Mouse (Mus musculus) heart, embryonic 14.5 days (tissue): ENCODE measurements at regions not wholly inside any gene's neighbourhood (a gene's known extent, or its start where the extent isn't known, plus 50 kb on each side); places are given as distances from the start of the nearest gene placed in this dataset.

Experiments used
- ATAC-seq: fragments of 200-750 bp; cut with Nextera tagmentation; 2 replicates; pipeline ENCODE4 v1.8.0; 2017; ENCODE audit warnings: low read depth, moderate TSS enrichment; ENCODE audit not compliant: insufficient number of reproducible peaks, insufficient read depth, low FRiP score
- H3K27ac ChIP-seq, 2 experiments: fragments of 200-500 bp in 1 of 2; fragments of 300-500 bp in 1 of 2; sonication (generic) in 1 of 2; replicated peaks in 1 of 2; 2 replicates each; pipeline ENCODE4 v1.5.1; 2012 to 2014; ENCODE audit warnings: low read depth in 2 of 2, low read length in 2 of 2, control low read depth in 1 of 2, mild to moderate bottlenecking in 1 of 2, mixed read lengths in 1 of 2; ENCODE audit not compliant: control insufficient read depth in 1 of 2, insufficient read depth in 1 of 2
- H3K27me3 ChIP-seq: fragments of 300-500 bp; sonication (generic); 2 replicates; pipeline ENCODE4 v1.6.1; 2014; ENCODE audit warnings: mild to moderate bottlenecking, low read length, control low read depth; ENCODE audit not compliant: control insufficient read depth, insufficient read depth
- H3K36me3 ChIP-seq: fragments of 300-500 bp; sonication (generic); 2 replicates; pipeline ENCODE4 v1.6.1; 2014; ENCODE audit warnings: mild to moderate bottlenecking, control low read depth, low read length, mixed read lengths; ENCODE audit not compliant: control insufficient read depth, insufficient read depth
- H3K4me1 ChIP-seq, 2 experiments: fragments of 200-500 bp in 1 of 2; fragments of 300-500 bp in 1 of 2; sonication (generic) in 1 of 2; 2 replicates each; pipeline ENCODE4 v1.6.1; 2012 to 2014; ENCODE audit warnings: low read length in 2 of 2, control low read depth in 1 of 2, mixed read lengths in 1 of 2; ENCODE audit not compliant: control insufficient read depth in 2 of 2, insufficient read depth in 2 of 2
- H3K4me2 ChIP-seq: fragments of 300-500 bp; sonication (generic); 2 replicates; pipeline ENCODE4 v1.6.1; 2014; ENCODE audit warnings: mild to moderate bottlenecking, low read length
- H3K4me3 ChIP-seq, 2 experiments: fragments of 200-500 bp in 1 of 2; fragments of 300-500 bp in 1 of 2; sonication (generic) in 1 of 2; 2 replicates each; pipeline ENCODE4 v1.5.1; 2012 to 2014; ENCODE audit warnings: low read length in 2 of 2, mild to moderate bottlenecking in 2 of 2, control low read depth in 1 of 2, low read depth in 1 of 2, moderate library complexity in 1 of 2; ENCODE audit not compliant: control insufficient read depth in 1 of 2, insufficient read depth in 1 of 2
- H3K9ac ChIP-seq: fragments of 300-500 bp; sonication (generic); 2 replicates; pipeline ENCODE4 v1.6.1; 2014; ENCODE audit warnings: mild to moderate bottlenecking, low read length
- H3K9me3 ChIP-seq: fragments of 300-500 bp; sonication (generic); 2 replicates; pipeline ENCODE4 v1.6.1; 2016; ENCODE audit warnings: low read length, control low read depth; ENCODE audit not compliant: control insufficient read depth
- WGBS: fragments of 180-500 bp; shearing (Covaris S2); extraction: QIAGEN DNeasy Blood & Tissue Kit; methylation state at CpG from one replicate; pipeline ENCODE4 v1.1.7; 2014; 5-methylcytosine and 5-hydroxymethylcytosine counted together

- no peak overlapping the region for H3K9ac ChIP-seq
- H3K27ac ChIP-seq = no peak overlapping the region
- no peak for ATAC-seq
- WGBS = 62% methylated on average over 4 of the region's 4 CpGs
- H3K4me1 ChIP-seq = no peaks in the 10 kb centered on the region
- H3K27me3 ChIP-seq = no peaks in the 10 kb centered on the region
- no peak overlapping the region for H3K4me3 ChIP-seq
- H3K9me3 ChIP-seq = no peaks in the 10 kb centered on the region
- H3K36me3 ChIP-seq = no peaks in the 10 kb centered on the region
- H3K4me2 ChIP-seq = no peak overlapping the region
Observed at GRCm38 (mm10) chr8:30669451-30669850, 2759.1 kb upstream of the 5930422O12Rik start.

DNA sequence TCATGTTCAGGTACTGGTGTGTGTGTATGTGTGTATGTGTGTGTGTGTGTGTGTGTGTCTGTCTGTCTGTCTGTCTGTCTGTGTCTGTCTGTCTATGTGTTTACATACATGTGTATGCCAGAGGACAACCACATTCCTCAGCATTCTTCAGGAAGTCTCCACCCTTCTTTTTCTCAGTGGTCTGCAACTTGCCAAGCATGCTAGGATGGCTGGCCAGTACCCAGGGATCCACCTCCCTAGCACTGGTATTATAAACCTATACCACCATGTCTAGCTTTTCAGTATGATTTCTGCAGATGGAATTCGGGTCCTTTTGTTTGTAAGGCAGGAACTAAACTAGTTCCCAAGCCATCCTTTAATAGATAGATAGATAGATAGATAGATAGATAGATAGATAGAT lies 2751.1 kb upstream of the 5930422O12Rik start:
- Histone ChIP-seq H3K27me3 (no peaks in the 10 kb centered on the region), H3K9ac (no peak overlapping the region), H3K36me3 (no peaks in the 10 kb centered on the region), H3K4me1 (no peaks in the 10 kb centered on the region), H3K4me2 (no peak overlapping the region), H3K4me3 (no peak overlapping the region), H3K9me3 (0 out of 2 replicates have a peak, but pooled peaks cover 4% of the 10 kb centered on the region), H3K27ac (no peak overlapping the region)
- WGBS = 79% methylated on average over 1 of the region's 1 CpGs
- ATAC-seq = no peak

DNA sequence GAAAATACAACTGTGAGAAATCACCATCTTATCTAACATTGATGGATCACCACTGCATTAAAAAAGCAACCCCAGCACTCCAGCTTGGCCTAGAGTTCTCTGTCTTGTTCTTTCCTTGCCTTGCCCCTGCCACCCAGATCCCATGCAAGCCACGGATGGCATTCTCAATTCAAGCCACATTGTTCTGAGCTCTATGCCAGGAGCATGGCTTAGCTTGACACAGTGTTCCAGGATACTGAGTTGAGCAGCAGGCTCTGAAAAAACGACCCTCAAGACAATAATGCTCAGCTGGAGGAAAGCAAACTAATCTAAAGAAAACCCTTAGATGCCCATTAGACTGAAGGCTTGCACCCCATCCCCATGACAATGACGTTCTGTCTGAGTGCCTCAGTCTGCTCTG lies 2746.3 kb upstream of the 5930422O12Rik start:
- H3K27me3 ChIP-seq = no peaks in the 10 kb centered on the region
- H3K9me3 ChIP-seq = 0 out of 2 replicates have a peak, but pooled peaks cover 4% of the 10 kb centered on the region
- no peak overlapping the region for H3K9ac ChIP-seq
- no peaks in the 10 kb centered on the region for H3K36me3 ChIP-seq
- H3K27ac ChIP-seq = no peak overlapping the region
- ATAC-seq = no peak
- no peak overlapping the region for H3K4me2 ChIP-seq
- 48% methylated on average over 3 of the region's 3 CpGs for WGBS
- no peaks in the 10 kb centered on the region for H3K4me1 ChIP-seq
- no peak overlapping the region for H3K4me3 ChIP-seq

DNA sequence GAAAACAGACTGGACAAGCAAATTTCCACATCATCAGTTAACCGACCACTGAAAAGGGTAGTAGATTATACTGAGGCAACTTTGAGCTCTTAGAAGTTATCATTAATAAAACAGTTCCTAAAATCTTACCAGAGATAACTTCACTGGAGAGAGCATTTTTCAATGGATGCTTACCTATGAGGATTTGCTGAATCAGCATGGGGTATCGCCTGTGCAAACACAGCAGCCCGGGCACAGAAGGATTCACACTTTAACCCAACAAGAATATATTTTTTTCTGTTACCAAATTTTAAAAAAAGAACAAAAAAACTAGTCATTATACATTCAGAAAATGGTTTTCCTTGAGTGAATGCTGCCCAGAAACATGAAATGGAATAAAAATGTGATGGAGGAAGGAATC lies 2742.0 kb upstream of the 5930422O12Rik start:
- ATAC-seq = no peak

GRCm38 (mm10) chr8:30694126-30694525 lies 2734.4 kb upstream of the 5930422O12Rik start:
- WGBS = 76% methylated on average over 3 of the region's 3 CpGs
- Histone ChIP-seq H3K4me1 (no peaks in the 10 kb centered on the region), H3K4me2 (no peak overlapping the region), H3K9me3 (no peaks in the 10 kb centered on the region), H3K4me3 (no peak overlapping the region), H3K36me3 (no peaks in the 10 kb centered on the region), H3K27me3 (no peaks in the 10 kb centered on the region), H3K9ac (no peak overlapping the region), H3K27ac (no peak overlapping the region)
- no peak for ATAC-seq

More for the DNA sequence above, 2742.0 kb upstream of the 5930422O12Rik start:
- Histone ChIP-seq H3K36me3 (no peaks in the 10 kb centered on the region), H3K4me1 (no peaks in the 10 kb centered on the region), H3K27ac (no peak overlapping the region), H3K9me3 (no peaks in the 10 kb centered on the region), H3K4me2 (no peak overlapping the region), H3K9ac (no peak overlapping the region), H3K27me3 (no peaks in the 10 kb centered on the region), H3K4me3 (no peak overlapping the region)
- WGBS = 83% methylated on average over 3 of the region's 3 CpGs

DNA sequence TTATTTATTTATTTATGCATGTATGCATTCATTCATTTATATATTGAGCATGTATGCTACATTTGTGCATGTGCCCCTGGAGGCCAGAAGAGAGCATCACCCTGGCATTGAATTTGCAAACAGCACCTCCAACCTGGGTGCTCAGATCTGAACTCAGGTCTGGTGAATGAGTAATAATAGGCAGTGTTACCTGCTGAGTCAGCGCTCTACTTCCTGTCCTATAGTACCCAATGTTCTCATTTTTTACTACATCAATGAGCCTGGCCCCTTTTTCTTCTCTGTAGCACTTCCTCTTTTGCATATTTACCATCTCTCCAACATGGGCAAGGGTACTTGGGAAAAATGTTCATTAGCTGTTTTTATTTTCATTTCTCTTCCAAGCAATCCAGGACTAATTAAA lies 2711.9 kb upstream of the 5930422O12Rik start:
- Histone ChIP-seq H3K4me2 (no peak overlapping the region), H3K9ac (no peak overlapping the region), H3K27me3 (no peaks in the 10 kb centered on the region), H3K9me3 (no peaks in the 10 kb centered on the region), H3K27ac (no peak overlapping the region), H3K4me3 (no peak overlapping the region), H3K4me1 (no peaks in the 10 kb centered on the region), H3K36me3 (no peaks in the 10 kb centered on the region)
- ATAC-seq = no peak
- WGBS = 92% methylated on average over 1 of the region's 1 CpGs

- Histone ChIP-seq H3K9ac (no peak overlapping the region), H3K4me3 (no peak overlapping the region), H3K27ac (no peak overlapping the region), H3K4me1 (no peaks in the 10 kb centered on the region), H3K27me3 (no peaks in the 10 kb centered on the region), H3K36me3 (no peaks in the 10 kb centered on the region), H3K4me2 (no peak overlapping the region), H3K9me3 (no peaks in the 10 kb centered on the region)
- no peak for ATAC-seq
Observed at GRCm38 (mm10) chr8:30730366-30730765, 2698.1 kb upstream of the 5930422O12Rik start.

DNA sequence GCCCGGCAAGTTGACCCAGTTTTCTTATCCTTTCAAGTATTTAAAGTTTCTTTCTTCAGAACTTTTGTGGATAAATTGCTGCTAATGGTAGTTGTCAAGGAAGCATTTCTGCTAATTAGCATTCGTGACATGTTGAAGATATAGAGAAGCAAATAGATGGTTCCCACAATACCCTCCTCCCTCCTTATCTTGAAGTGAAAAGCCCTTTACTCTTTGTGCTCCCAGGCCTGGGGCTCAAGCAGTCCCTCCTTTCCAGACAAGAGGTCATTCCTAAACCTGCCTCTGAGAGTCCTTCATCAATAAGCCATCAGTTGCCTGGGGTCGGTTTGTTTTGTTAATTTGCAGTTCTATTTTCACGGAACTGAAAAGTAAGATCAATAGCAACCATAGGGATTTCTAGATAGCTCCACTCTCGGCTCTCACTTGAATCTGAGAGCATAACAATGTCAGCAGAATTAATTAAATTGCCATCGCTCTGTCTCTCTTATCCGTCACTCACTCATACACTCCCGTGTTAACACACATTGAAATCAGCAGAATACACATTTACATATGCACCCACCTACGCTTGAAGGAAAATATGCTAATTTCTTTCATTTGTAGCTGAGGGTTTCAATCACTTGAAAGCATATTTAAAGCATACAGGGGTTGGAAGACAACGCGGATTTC lies 2695.8 kb upstream of the 5930422O12Rik start:
- 68% methylated on average over 11 of the region's 11 CpGs for WGBS
- Histone ChIP-seq H3K9ac (no peak overlapping the region), H3K27ac (no peak overlapping the region), H3K36me3 (no peaks in the 10 kb centered on the region), H3K4me3 (no peak overlapping the region), H3K9me3 (no peaks in the 10 kb centered on the region), H3K4me2 (no peak overlapping the region), H3K27me3 (no peaks in the 10 kb centered on the region), H3K4me1 (no peaks in the 10 kb centered on the region)
- ATAC-seq = no peak
